Mouse (Mus musculus): ENCODE data around the gene Tepp.

The Tepp gene

DNA sequence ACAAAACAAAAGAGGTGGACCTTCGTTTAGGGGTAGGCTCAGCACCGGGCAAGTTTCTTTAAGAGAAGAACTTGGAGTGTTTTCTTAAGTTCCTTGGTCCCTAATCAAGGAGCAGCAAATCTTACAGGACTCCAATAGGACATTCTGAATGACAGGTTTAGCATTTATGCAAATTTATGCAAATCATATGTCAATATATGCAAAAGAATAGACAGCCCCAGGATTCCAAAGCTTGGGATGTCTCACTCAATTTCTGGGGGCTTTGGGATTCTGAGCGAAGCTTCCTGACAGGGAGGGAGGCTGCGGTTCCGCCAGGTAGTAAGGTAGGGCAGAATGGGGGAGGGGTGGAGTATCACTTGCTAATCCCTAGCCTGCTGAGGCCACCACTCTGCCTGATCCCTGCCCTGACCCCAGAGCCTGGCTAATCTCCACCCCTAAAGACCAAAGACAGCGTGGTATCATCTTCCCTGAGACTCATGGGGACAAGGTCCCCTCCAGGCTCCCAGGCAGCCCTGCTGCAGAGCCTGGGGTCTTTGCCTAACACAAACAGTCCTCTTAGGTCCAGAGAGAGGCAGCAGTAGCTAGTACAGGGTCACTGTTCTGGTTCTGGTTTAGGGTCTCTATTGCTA is at the start of gene Tepp:
Tepp (plus strand) TSS at position 225 of the 629 bp plus-strand sequence.
- no peak for DNase-seq (ENCODE audit: extremely low spot score)

DNA sequence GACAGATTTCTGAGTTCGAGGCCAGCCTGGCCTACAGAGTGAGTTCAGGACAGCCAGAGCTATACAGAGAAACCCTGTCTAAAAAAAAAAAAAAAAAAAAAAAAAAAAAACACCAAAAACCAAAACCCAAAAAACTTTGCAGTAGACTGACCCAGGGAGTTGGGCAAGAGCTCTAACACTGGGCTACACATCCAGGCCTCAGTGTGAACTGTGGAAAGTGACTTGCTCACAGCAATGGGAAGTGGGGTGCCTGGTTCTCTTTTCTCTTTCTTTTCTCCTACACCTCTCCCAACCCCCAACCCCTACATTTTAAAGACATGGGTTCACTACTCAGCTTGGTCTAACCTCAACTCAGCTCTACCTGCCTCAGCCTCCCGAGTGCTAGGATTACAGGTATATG is 48.2 kb upstream of the Tepp start:
- DNase-seq (ENCODE audit: extremely low spot score), result no peak

DNA sequence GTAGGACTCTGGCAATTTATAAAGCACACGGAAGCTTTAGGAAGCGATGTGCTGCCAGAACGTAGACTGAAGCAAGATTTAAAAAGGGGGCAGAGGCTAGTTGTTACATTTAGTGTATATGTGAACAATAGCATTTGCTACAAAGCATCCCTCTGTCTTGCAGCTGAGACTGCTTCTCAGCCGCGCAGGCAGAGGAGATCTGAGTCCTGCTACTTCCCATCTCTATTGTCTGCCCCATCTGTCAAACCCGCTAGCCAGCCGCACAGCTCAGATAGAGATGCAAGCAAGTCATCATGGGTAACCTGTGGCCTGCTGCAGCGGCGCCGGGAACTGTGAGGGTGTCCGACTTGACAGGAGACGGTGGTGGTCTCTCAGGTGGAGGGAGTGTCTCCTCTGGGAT is 39.9 kb upstream of the Tepp start:
- no peak for DNase-seq (ENCODE audit: extremely low spot score)

DNA sequence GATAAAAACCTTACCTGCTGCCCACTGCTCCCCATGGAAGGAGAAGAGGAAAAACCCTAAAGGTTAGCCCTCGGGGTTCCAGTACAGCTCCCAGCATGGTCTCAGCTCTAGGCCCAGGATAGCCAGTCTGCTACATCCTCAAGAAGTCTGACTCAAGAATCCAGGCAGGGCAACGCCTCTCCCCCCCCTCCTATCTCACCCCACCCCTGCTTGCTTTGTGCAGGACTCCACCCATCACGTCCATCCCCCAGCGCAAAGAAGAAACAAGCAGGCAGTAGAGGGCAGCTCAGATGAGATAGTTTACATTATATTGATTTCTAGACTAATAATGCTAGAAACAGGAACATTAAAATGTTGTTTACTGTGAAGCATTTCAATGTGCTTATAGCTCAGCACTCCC is 38.5 kb upstream of the Tepp start:
- no peak for DNase-seq (ENCODE audit: extremely low spot score)

DNA sequence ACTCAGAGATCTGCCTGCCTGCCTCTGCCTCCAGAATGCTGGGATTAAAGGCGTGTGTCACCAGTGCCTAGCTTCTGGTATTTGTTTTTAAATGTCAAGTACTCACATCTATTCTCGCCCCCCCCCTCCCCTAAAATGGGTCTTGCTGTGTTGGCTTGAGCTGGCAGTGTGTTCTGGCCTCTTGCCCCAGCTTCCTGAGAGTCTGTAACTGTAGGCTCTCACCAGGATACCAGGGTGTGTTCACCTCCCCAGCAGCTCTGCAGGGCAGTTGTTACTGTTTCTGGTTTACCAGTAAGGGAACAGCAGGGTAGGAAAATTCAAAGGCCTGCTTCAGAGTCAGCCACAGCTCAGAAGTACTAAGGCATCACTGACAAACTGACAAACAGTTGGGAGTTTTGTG is 37.5 kb upstream of the Tepp start:
- DNase-seq (ENCODE audit: extremely low spot score), result no peak

DNA sequence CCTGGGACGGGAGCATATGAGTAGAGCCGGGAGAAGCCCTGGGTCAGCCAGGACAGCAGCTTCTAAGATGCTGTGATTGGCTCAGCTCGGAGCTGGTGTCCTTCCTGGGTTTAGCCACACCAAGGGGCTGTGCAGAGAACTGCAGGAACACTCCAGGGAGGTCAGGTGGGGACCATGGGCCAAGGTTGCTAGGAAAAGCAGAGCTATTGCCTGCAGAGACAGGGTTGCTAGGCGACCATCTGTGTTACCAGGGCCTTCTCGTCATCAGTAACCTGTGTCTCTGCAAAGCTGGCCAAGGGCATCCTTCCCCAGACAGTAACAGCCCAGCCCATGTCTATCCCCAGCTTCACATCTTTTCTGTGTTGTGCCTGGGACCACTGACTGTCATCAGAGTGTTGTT is 28.9 kb upstream of the Tepp start:
- DNase-seq (ENCODE audit: extremely low spot score), result no peak

DNA sequence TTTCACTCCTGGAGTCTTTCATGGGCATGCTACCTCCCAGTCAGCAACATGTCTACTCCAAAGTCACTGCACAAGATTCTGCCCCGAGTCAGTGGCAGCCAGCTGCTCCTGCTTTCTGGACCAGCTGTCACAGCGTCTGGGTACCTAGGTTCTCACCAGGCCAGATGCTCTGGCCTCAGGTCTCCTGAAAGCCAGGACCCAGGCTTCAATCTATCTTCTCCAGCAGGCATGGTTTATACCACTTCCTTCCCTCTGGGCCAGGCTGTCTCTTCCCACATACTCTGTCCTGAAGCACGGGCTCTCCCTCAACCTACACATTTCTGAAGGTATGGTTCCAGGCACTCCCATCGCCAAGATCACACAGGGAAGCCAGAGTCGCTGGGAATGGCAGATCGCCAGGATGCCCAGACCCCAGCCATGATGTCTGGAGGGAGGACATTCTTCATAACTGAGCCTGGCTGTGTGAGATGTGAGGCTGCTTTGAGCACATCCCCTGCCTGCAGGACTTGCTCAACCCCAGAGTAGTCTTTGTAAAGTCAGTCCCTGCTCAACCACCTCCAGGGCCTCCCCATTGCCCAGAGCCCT is 21.2 kb upstream of the Tepp start:
- no peak for DNase-seq (ENCODE audit: extremely low spot score)

DNA sequence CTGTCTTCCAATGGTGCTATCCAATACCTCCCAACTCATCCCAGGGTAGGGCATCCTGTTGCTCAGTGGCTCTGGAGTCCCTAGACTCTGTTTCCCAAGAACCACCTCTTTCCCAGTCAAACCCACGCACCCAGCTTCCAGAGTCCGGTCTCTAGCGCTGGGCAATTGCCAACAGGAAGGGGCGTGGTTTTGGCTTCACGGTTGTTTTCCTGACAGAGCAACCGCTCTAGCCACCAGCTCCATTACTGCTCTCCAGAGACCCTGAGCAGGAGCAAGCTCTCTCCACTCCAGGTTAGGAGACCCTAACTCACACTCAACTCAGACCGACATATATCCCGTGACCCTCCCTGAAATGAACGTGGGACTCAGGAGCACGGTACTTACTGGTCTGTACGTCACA is 17.2 kb upstream of the Tepp start:
- no peak for DNase-seq (ENCODE audit: extremely low spot score)

DNA sequence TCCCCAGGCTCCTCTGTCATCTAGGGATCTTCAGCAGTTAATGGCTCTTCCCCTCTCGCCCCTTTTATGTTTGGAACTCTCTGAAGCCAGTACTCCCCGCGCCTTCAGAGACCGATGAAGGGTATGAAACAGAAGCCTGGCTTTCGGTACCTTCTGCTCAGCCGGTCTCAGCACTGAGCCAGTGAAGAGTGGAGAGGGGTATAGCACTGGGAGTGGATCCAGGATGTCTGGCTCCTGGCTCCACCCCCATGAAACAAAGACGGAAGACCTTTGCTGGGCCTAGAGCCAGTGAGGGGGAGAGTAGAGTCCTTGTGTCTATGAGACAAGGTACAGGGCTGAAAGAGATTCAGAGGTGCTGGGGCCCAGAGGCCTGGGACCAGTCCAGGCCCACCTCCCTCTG is 16.5 kb upstream of the Tepp start:
- no peak for DNase-seq (ENCODE audit: extremely low spot score)

DNA sequence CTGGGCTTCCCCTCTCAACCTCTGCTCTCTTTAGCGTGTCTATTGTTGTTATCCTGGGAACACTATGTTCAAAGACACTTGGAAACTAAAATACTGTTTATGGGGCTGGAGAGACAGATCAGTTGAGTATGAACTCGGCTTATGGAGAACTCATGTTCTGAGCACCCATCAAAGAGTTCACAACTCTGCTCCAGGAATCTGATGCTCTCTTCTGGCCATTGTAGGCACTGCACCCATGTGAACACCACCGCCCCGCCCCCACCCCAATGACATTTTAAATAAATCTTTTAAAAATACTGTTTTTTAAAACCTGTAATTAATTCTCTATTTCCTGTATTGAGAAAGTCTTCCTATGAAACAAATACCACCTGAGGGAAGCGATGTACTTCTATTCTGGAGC is 8.0 kb upstream of the Tepp start:
- peak; percentile 28 for DNase-seq (ENCODE audit: extremely low spot score)

DNA sequence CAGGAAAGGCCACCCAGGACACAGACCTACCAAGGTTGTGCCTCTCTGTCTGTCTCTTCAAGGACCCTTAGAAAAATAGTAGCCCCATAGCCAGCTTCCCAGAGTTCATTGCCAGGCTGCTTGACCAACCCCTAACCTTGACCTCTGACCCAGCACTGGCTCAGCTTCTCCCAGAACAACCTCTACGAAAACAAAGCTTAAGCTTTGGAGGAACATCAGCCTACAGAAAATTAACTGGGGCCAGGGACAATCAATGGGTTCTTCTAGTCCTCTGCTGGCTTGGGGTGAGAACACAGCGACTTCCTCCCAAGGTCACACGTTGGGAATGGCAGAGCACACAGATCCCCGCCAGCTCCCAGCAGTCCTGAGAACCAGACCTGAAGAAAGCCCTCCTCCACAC is 4.8 kb upstream of the Tepp start:
- DNase-seq (ENCODE audit: extremely low spot score), result no peak

DNA sequence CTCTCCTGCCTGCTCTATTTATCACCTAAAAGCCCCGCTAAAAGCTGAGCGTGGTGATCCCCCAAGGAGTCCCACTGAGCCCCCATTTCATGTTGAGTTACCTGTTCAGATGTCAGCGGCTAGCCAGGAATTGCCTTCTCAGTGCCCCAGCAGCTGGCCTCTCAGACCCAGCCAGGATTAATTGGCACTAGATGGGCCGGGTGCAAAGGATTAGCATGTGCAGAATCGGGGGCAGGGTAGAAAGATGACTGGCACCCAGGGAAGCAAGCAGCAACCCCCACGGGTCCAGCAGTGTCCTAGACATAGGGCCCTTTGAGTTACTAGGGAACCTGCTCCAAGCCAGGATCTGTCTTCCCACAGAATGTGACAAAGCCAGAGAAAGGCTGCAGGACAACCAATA is 3.9 kb upstream of the Tepp start, which contains the start of gene Cngb1:
Cngb1 (minus strand) TSS at position 155 of the 400 bp plus-strand sequence.
- DNase-seq (ENCODE audit: extremely low spot score), result no peak

DNA sequence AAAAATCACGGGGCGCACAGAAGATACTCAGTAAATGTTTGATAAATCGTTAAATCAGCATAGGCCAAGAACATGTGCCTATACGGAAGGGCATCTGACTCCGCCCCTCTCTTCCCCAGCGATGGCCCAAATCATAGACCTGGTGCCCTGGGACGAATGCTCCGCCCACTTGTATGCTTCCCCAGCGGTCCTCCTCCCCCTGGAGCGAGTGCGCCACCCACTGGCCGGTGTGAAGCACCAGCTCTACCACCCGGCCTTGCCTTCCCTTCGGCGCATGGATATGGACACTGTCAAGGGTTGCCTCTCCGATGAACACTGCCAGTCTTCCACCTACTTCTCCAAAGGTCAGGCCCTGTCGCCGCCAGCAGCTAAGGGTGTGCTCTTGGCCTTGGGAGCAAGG is 2.5 kb downstream of the Tepp start:
- DNase-seq (ENCODE audit: extremely low spot score), result no peak

DNA sequence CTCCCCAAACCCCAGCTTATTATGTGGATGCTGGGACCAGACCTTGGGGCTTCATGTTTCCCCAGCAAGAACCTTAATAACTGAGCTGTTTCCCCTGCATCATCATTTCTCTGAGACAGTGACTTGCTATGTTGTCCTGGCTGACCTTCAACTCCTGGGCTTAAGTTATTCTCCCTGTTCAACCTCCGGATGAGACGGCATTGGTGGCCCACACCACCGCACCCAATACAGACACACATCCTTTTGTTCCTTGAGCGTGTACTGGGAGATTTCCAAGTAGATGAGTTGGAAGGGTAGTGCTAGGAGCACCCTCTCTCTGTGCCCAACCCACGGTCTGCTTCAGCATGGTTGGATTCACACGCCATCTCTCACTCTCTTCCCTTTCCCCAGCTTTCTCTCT is 3.5 kb downstream of the Tepp start:
- no peak for DNase-seq (ENCODE audit: extremely low spot score)

DNA sequence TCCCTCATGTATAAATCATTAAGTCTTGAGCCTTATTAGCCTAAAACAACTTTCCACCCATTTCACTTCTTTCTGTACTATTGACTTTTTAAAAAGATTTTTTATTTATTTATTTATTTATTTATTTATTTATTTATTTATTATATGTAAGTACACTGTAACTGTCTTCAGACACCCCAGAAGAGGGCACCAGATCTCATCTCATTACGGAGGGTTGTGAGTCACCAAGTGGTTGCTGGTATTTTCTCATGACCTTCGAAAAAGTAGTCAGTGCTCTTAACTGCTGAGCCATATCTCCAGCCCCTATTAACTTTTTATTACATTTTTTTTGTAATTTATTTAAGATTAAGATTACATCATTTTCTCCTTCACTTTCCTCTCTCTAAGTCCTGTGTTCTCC is 4.3 kb downstream of the Tepp start:
- DNase-seq (ENCODE audit: extremely low spot score), result no peak

DNA sequence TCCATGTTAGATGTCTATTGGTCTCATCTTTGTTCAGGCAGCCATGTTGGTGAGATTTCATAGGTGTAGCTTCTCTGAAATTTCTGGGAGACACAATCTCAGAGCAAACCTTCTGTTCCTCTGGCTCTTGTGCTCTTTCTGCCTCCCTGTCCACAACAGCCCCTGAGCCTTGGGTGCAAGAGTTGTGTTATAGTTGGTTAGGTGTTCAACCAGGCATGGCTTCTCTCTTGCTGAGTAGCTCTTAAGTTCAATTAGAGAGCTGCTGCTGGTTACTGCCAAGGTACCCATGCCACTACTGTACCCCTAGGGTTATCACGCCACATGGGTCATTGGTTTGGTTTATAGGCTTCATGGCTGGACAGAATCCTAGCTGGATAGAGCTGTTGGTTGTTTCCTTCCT is 5.0 kb downstream of the Tepp start:
- no peak for DNase-seq (ENCODE audit: extremely low spot score)

DNA sequence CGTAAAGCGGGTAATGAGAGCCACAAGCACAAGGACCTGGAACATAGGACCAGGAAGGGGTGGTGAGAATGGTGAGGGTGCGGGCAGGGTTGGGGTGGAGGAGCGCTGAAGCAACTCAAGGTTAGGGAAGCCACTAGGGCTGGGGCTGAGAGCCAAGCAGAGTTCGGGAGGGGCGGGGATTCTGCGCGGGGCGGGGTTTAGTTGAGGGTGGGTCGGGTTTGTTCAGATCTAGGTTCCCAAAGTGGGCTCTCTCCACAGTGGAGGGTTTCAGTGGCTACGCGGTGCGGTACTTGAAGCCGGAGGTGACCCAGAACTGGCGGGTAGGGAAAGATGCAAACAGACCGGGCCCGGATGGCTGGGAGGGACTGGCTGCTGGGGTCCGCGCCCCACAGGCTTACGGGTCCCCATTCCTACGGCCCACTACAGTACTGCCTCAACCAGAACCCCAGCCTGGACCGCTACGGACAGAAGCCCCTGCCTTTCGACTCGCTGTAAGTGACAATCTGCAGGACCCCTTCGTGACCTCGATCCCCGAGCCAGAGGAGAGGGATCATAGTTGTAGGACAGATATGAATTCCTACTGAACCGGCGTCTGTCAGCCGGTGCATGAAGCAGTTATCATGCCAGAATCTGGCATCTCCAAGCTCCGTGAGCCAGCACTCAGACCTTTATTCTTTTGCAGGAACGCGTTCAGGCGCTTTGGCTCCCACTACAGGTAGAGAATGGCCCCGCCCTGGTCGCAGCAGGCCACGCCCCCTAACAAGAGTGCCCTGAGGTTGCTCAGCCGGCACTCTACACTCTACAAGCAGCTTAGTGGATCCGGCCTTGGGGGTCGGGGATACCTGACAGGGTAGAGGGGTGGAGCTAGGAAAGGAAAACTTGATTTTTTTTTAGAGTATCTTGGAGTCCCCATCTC is 10.1 kb downstream of the Tepp start:
- DNase-seq (ENCODE audit: extremely low spot score), result peak; percentile 53

DNA sequence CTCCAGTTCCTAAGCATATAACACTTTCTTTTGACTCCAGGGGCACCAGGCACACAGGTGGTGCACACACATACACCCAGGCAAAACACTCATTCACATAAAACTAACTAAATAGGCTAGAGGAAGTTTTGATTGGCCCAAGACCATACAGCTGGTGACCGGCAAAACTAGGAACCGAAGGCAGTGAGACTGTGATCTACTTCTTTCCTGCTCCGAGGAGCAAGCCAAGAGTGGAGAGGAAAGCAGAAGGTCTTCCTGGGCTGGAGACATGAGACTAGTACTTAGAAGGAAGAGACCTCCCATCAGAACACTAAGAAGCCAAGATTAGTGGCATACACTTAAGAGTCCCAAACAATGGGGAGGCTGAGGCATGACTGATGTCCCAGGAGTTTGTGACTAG is 12.8 kb downstream of the Tepp start:
- DNase-seq (ENCODE audit: extremely low spot score), result no peak

DNA sequence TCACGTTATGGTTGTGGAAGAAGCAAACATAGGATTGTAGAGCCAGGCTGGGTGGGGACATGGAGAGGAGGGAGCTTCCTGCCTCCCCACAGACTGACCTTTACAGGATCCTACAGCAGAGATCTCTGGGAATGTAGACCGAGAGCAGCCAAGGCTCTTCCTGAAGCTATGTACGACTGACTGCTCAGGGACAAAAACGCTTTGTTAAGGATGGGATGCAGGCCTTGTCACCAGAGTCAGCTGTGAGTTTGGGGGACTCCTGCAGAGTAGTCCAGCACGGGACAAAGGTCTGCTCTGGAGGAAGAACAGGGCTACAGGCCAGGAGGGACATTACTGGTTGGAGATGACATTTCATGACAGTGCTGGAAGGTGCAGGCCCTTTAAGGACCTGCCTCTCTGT is 14.3 kb downstream of the Tepp start:
- no peak for DNase-seq (ENCODE audit: extremely low spot score)

DNA sequence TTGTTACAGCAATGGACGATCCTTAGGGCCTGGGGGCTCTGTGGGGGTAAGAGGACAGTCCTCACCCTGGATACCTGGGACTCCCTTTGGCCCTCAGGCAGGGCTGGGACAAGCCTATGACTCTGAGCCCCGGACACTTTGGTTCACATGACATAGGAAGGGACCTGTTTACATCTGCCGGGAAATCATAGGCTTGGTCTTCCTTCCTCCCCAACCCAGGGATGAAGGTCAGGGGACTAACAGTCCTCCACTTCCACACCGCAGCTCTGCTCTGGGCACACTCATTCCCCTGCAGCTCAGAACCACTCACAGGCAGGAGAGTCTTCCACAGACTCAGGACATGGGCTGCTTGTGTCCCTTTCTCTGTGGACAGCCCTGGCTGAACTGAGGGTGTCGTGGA is 16.5 kb downstream of the Tepp start:
- no peak for DNase-seq (ENCODE audit: extremely low spot score)

DNA sequence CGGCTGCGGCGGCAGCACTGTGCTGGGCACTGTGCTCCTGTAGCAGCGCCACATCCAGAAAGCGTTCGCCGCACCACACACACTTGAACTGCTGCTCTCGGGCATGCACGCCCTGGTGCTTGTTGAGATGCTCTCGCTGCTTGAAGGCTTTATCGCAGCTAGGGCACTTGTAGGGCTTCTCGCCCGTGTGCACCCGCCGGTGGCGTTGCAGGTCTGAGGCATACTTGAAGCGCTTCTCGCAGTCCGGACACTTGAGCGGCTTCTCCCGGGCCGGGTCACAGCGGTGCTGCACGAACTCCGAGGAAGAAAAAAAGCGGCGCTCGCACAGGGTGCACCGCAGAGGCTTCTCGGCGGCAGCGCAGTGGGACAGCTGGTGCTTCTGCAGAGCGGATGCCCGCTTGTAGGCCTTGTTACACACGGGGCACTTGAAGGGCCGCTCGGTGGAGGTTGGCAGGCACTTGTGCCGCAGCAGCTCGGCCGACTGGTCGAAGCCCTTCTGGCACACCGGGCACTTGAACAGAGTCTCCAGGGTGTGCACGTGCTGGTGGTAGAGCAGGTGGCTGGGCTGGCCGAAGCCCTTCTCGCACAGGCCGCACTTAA is 17.6 kb downstream of the Tepp start:
- no peak for DNase-seq (ENCODE audit: extremely low spot score)

DNA sequence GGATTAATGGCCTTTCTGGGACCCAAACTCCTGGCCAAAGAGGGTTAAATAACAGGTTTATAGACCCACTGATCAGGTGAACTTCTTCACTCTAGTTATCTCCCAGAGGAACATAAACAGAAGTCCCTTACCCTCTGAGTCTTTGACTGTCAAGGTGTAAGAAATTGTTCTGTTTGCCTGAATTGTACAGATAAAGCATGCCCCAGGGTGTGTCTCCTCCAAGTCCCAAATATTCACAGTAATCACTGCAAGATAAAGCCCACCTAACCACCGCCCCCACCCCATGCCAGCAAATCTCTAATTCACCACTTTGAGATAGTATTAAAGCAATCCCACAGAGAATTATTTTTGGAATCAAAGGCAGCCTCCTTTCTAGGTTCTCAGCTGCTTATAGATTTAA is 20.0 kb downstream of the Tepp start:
- no peak for DNase-seq (ENCODE audit: extremely low spot score)

Data from embryo, embryonic 9.5 days (tissue).